Mouse (Mus musculus): ENCODE data around the gene Mettl26. TPM values are rescaled to one million over a fixed set of nuclear protein-coding genes. Genes with fewer than 3 reads are reported as not detected.

The Mettl26 gene
- polyA plus RNA-seq, 1 experiment from 2014 or later: 55.5 TPM

DNA sequence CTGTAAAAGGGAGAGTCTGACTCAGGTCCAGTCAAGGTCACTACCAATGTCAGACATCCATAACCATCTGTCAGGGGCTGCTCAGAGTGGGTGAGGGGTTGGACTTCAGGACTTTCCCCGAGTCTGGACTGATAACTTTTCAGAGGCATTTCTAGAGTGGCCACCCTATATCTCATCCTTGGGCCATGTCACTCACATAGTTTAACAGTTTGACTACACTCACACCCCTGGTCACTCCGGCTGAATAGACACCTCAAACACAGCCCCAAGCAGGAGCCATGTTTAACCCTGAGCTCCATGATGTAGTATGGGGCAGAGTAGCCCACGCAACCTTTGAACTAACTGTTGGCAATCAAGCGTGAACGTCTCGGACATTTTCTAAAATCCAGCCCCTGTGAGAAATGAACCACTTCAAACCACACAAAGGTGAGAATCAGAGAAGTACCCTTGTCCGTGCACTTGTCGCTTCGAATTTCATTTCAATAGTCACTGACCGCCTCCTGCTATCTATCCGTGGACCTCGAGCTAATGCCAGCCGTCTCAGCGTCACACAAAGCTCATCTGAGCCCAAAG lies 640 bp upstream of the Mettl26 start:
- H3K4me1 ChIP-seq: peaks cover 24% of the 10 kb centered on the region
- H3K9ac ChIP-seq: peak overlapping the region; percentile 55
- 3% methylated on average over 14 of the region's 14 CpGs for WGBS

GRCm38 (mm10) chr17:25875171-25876136 lies 580 bp downstream of the Mettl26 start:
- peaks cover 32% of the 10 kb centered on the region for H3K4me1 ChIP-seq
- H3K27me3 ChIP-seq: no peaks in the 10 kb centered on the region
- 1% methylated on average over 59 of the region's 59 CpGs for WGBS
- peak; percentile 92 for ATAC-seq (ENCODE audit: low FRiP score)
- peak overlapping the region; percentile 75 for H3K9ac ChIP-seq
- H3K9me3 ChIP-seq: no peaks in the 10 kb centered on the region
- peak overlapping the region; percentile 61 for H3K4me3 ChIP-seq (replicated peaks)
- peak overlapping the region; percentile 96 for H3K4me2 ChIP-seq
- H3K27ac ChIP-seq: peak overlapping the region; percentile 91
- peaks cover 22% of the 10 kb centered on the region for H3K36me3 ChIP-seq (replicated peaks)

More for the DNA sequence above, 640 bp upstream of the Mettl26 start:
- Histone ChIP-seq H3K27me3 (no peaks in the 10 kb centered on the region), H3K4me2 (peak overlapping the region; percentile 96), H3K27ac (peak overlapping the region; percentile 91), H3K36me3 (replicated peaks) (peaks cover 16% of the 10 kb centered on the region), H3K9me3 (no peaks in the 10 kb centered on the region), H3K4me3 (replicated peaks) (peak overlapping the region; percentile 61)
- peak; percentile 15; the same call in 1 of the 2 replicates for ATAC-seq (ENCODE audit: low FRiP score)

- H3K36me3 ChIP-seq (replicated peaks): peaks cover 22% of the 10 kb centered on the region
- peak overlapping the region; percentile 91; the same call in 1 of the 2 replicates for H3K27ac ChIP-seq
- no peaks in the 10 kb centered on the region for H3K9me3 ChIP-seq
- H3K27me3 ChIP-seq: no peaks in the 10 kb centered on the region
- H3K4me2 ChIP-seq: peak overlapping the region; percentile 96
- peak overlapping the region; percentile 61 for H3K4me3 ChIP-seq (replicated peaks)
- peaks cover 42% of the 10 kb centered on the region for H3K4me1 ChIP-seq
- 64% methylated on average over 10 of the region's 10 CpGs for WGBS
- no peak for ATAC-seq (ENCODE audit: low FRiP score)
- peak overlapping the region; percentile 75 for H3K9ac ChIP-seq
Observed at GRCm38 (mm10) chr17:25876347-25876915, 1.6 kb downstream of the Mettl26 start.

- peak overlapping the region; percentile 96; the same call in 1 of the 2 replicates for H3K4me2 ChIP-seq
- 95% methylated on average over 3 of the region's 3 CpGs for WGBS
Observed at GRCm38 (mm10) chr17:25877025-25877424, 2.2 kb downstream of the Mettl26 start.

DNA sequence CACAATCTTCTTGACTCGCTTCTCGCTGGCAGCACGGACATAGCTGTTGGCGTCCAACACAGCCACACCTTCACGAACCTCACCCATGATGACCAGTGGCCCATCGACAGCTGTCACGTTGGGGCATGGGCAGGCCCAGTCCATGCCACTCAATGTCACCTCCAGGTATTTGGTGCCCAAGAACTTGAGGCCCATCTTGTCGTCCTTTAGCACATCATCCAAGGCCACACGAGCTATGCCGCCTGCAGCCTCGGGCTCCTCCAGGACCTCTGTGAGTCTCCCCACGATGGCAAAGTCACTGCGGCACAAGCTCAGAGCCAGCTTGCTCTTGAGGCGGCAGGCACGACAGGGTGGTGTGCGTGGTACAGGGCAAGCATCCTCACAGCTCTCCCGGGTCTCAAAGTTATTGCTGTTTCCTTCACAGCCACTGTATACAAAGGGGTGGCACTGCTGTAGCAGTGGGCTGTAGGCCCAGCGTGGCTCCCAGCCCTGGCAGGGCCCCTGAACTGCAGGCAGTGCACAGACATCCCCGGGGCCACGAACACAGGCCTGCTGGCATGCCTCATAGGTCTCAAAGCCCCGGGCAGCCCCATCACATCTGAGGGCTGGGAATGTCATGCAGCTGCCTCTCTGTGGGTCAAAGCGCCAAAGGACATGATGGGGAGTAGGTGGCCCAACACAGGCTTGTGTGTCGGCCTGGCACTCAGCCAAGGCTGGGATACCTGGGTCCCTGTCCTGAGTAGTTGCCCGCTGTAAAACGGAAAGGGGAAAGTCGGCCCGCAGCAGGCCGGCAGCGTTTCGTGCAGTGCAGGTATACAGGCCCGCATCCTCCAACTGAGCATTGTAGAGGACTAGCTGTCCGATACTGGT lies 3.1 kb downstream of the Mettl26 start:
- H3K27ac ChIP-seq: no peak overlapping the region

More at GRCm38 (mm10) chr17:25877025-25877424, 2.2 kb downstream of the Mettl26 start:
- no peak overlapping the region for H3K27ac ChIP-seq
- peaks cover 23% of the 10 kb centered on the region for H3K36me3 ChIP-seq (replicated peaks)
- H3K9ac ChIP-seq: no peak overlapping the region
- peaks cover 46% of the 10 kb centered on the region for H3K4me1 ChIP-seq
- no peak for ATAC-seq (ENCODE audit: low FRiP score)
- no peak overlapping the region for H3K4me3 ChIP-seq (replicated peaks)
- H3K9me3 ChIP-seq: no peaks in the 10 kb centered on the region
- no peaks in the 10 kb centered on the region for H3K27me3 ChIP-seq

GRCm38 (mm10) chr17:25878611-25879180 lies 3.8 kb downstream of the Mettl26 start:
- Histone ChIP-seq H3K4me3 (replicated peaks) (no peak overlapping the region), H3K36me3 (replicated peaks) (peaks cover 40% of the 10 kb centered on the region), H3K27ac (no peak overlapping the region), H3K4me2 (no peak overlapping the region), H3K9ac (no peak overlapping the region), H3K27me3 (no peaks in the 10 kb centered on the region), H3K4me1 (peaks cover 51% of the 10 kb centered on the region), H3K9me3 (no peaks in the 10 kb centered on the region)
- no peak for ATAC-seq (ENCODE audit: low FRiP score)
- WGBS: 87% methylated on average over 19 of the region's 19 CpGs

More for the DNA sequence above, 3.1 kb downstream of the Mettl26 start:
- H3K36me3 ChIP-seq (replicated peaks): peaks cover 33% of the 10 kb centered on the region
- H3K4me3 ChIP-seq (replicated peaks): no peak overlapping the region
- H3K27me3 ChIP-seq: no peaks in the 10 kb centered on the region
- no peak for ATAC-seq (ENCODE audit: low FRiP score)
- no peaks in the 10 kb centered on the region for H3K9me3 ChIP-seq
- peaks cover 52% of the 10 kb centered on the region for H3K4me1 ChIP-seq
- no peak overlapping the region for H3K9ac ChIP-seq
- no peak overlapping the region for H3K4me2 ChIP-seq
- WGBS: 95% methylated on average over 32 of the region's 32 CpGs

- Histone ChIP-seq H3K4me3 (replicated peaks) (no peak overlapping the region), H3K27ac (no peak overlapping the region), H3K9ac (no peak overlapping the region), H3K36me3 (replicated peaks) (peaks cover 46% of the 10 kb centered on the region), H3K4me2 (no peak overlapping the region), H3K9me3 (no peaks in the 10 kb centered on the region), H3K4me1 (peaks cover 46% of the 10 kb centered on the region), H3K27me3 (no peaks in the 10 kb centered on the region)
- WGBS: 45% methylated on average over 4 of the region's 4 CpGs
- no peak for ATAC-seq (ENCODE audit: low FRiP score)
Observed at GRCm38 (mm10) chr17:25879261-25879660, 4.4 kb downstream of the Mettl26 start.

- Histone ChIP-seq H3K27ac (no peak overlapping the region), H3K36me3 (replicated peaks) (peaks cover 51% of the 10 kb centered on the region), H3K9me3 (no peaks in the 10 kb centered on the region), H3K27me3 (no peaks in the 10 kb centered on the region), H3K4me1 (peaks cover 43% of the 10 kb centered on the region), H3K4me2 (no peak overlapping the region), H3K9ac (no peak overlapping the region), H3K4me3 (replicated peaks) (no peak overlapping the region)
- no peak for ATAC-seq (ENCODE audit: low FRiP score)
- WGBS: 79% methylated on average over 8 of the region's 8 CpGs
Observed at GRCm38 (mm10) chr17:25879750-25880149, 4.9 kb downstream of the Mettl26 start.

DNA sequence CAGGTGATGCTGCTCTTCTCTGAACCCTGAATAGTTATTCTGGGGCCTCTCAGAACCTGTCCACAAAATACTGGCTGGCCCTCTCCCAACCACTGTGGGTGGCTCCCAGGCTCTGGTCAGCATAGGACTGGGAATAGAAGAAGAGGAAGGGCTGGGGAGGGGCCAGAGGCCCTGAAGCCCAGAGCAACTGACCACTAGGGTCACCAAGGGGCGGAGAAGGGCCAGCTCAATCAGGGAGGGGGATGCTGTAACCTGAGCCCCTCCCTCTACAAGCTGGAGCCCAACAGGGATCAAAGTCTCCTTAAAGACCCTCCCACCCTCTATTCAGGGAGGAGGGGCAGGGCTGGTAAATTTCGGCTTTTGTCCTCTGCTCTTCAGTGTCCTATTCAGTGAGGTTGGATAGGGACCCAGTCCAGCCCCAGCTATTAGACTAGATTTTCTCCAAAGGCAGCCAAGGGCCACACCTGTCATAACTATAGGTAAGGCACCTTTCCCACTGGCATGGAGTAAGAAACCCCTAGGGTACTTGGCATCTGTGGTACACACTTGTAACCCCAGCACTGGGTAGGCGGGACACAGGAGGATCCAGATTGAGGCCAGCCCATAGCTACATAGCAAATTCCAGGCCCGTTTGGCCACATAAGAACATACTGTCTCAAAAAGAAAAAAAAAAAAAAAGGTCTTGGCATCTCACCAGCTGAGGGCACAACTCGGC lies 5.5 kb downstream of the Mettl26 start, which contains the start of gene Wfikkn1:
Gene Wfikkn1 (minus strand): TSS at position 663 of the 715 bp plus-strand sequence.
- Histone ChIP-seq H3K4me1 (peaks cover 43% of the 10 kb centered on the region), H3K27ac (peak within 1 kb of the TSS; percentile 64), H3K36me3 (replicated peaks) (peaks cover 52% of the 10 kb centered on the region), H3K4me3 (replicated peaks) (no peak within 1 kb of the TSS), H3K9ac (peak within 1 kb of the TSS; percentile 12), H3K27me3 (no peaks in the 10 kb centered on the region), H3K4me2 (no peak within 1 kb of the TSS), H3K9me3 (no peaks in the 10 kb centered on the region)
- WGBS: 30% methylated on average over 5 of the region's 5 CpGs
- no peak for ATAC-seq (ENCODE audit: low FRiP score)

GRCm38 (mm10) chr17:25880913-25881641 lies 6.2 kb downstream of the Mettl26 start:
- Histone ChIP-seq H3K4me2 (no peak overlapping the region), H3K9ac (peak overlapping the region; percentile 12; the same call in 1 of the 2 replicates), H3K36me3 (replicated peaks) (peaks cover 52% of the 10 kb centered on the region), H3K4me1 (peaks cover 39% of the 10 kb centered on the region), H3K27me3 (no peaks in the 10 kb centered on the region), H3K4me3 (replicated peaks) (no peak overlapping the region), H3K27ac (peak overlapping the region; percentile 64), H3K9me3 (no peaks in the 10 kb centered on the region)
- WGBS: 5% methylated on average over 5 of the region's 5 CpGs
- no peak for ATAC-seq (ENCODE audit: low FRiP score)
